Mouse (Mus musculus) hindbrain, embryonic 13.5 days (tissue): ENCODE data around the gene Dnmt3l. TPM values are rescaled to one million over a fixed set of nuclear protein-coding genes. Genes with fewer than 3 reads are reported as not detected.

Experiments
- ATAC-seq: fragments of 200-750 bp; cut with Nextera tagmentation; 2 replicates; pipeline ENCODE4 v1.8.0; 2017; ENCODE audit warnings: moderate TSS enrichment; ENCODE audit not compliant: low FRiP score
- H3K27ac ChIP-seq: fragments of 300-500 bp; sonication (generic); 2 replicates; pipeline ENCODE4 v1.5.1; 2015; ENCODE audit warnings: inconsistent platforms, mild to moderate bottlenecking, moderate library complexity
- H3K27me3 ChIP-seq: fragments of 300-500 bp; sonication (generic); 2 replicates; pipeline ENCODE4 v1.6.1; 2015; ENCODE audit warnings: mild to moderate bottlenecking, inconsistent platforms
- H3K36me3 ChIP-seq: fragments of 300-500 bp; sonication (generic); 2 replicates; pipeline ENCODE4 v1.6.1; 2015; ENCODE audit warnings: mild to moderate bottlenecking, inconsistent platforms
- H3K4me1 ChIP-seq: fragments of 300-500 bp; sonication (generic); replicated peaks from 2 replicates; pipeline ENCODE4 v1.6.1; 2015; ENCODE audit warnings: inconsistent platforms
- H3K4me2 ChIP-seq: fragments of 300-500 bp; sonication (generic); 2 replicates; pipeline ENCODE4 v1.6.1; 2015; ENCODE audit warnings: inconsistent platforms, mild to moderate bottlenecking, moderate library complexity
- H3K4me3 ChIP-seq: fragments of 300-500 bp; sonication (generic); 2 replicates; pipeline ENCODE4 v1.5.1; 2015; ENCODE audit warnings: mild to moderate bottlenecking, inconsistent platforms
- H3K9ac ChIP-seq: fragments of 300-500 bp; sonication (generic); 2 replicates; pipeline ENCODE4 v1.6.1; 2015; ENCODE audit warnings: mild to moderate bottlenecking, inconsistent platforms
- H3K9me3 ChIP-seq: fragments of 300-500 bp; sonication (generic); 2 replicates; pipeline ENCODE4 v1.6.1; 2016; ENCODE audit warnings: inconsistent platforms
- WGBS: fragments of 180-500 bp; shearing (Covaris S2); methylation state at CpG from one replicate; pipeline ENCODE4 v1.1.7; 2015; 5-methylcytosine and 5-hydroxymethylcytosine counted together
- polyA plus RNA-seq: library from polyadenylated mRNA; unstranded; fragments of >200 nt; fragmentation: Nextera tagmentation; extraction: Ambion mirVana; gene quantifications from 2 replicates; pipeline ENCODE4 v1.2.1, GENCODE M21; 2015

Dnmt3l gene
- polyA plus RNA-seq, 1 experiment from 2014 or later: not detected

DNA sequence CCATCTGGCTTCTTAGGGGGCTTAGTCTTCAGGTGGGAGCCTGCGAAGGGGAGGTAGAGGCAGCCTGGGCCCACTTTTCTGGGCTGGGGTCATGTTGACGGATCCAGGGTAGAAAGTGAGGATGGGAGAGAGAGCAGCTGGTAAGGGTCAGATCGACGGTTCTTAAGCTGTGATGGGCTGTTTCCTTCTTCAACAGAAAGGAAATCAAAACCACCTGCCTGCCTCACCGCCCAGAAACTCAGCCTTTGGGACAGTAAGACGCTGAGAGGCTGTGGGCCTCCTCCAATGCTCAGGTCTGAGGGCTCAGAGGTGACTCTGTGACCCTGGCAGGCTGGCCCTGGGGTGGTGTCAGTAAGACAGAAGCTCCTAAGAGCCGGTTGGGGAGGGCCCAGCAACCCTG lies 349 bp downstream of the Dnmt3l start:
- Histone ChIP-seq H3K9me3 (no peaks in the 10 kb centered on the region), H3K27me3 (peaks cover 15% of the 10 kb centered on the region), H3K4me1 (peaks cover 9% of the 10 kb centered on the region; the same call in 1 of the 2 replicates), H3K36me3 (no peaks in the 10 kb centered on the region), H3K4me2 (no peak overlapping the region), H3K9ac (no peak overlapping the region), H3K4me3 (no peak overlapping the region), H3K27ac (no peak overlapping the region)
- no peak for ATAC-seq
- WGBS: 79% methylated on average over 7 of the region's 7 CpGs

- peak; percentile 58; the same call in 1 of the 2 replicates for ATAC-seq
- Histone ChIP-seq H3K4me3 (peak overlapping the region; percentile 28), H3K9ac (0 out of 2 replicates have a peak overlapping the region, but pooled peaks have one; percentile 47), H3K27me3 (peaks cover 15% of the 10 kb centered on the region), H3K27ac (no peak overlapping the region), H3K36me3 (no peaks in the 10 kb centered on the region), H3K9me3 (no peaks in the 10 kb centered on the region), H3K4me1 (peaks cover 9% of the 10 kb centered on the region; the same call in 1 of the 2 replicates), H3K4me2 (peak overlapping the region; percentile 54)
- 60% methylated on average over 14 of the region's 14 CpGs for WGBS
These were observed 1.1 kb downstream of the Dnmt3l start for GRCm38 (mm10) chr10:78042697-78043405.

DNA sequence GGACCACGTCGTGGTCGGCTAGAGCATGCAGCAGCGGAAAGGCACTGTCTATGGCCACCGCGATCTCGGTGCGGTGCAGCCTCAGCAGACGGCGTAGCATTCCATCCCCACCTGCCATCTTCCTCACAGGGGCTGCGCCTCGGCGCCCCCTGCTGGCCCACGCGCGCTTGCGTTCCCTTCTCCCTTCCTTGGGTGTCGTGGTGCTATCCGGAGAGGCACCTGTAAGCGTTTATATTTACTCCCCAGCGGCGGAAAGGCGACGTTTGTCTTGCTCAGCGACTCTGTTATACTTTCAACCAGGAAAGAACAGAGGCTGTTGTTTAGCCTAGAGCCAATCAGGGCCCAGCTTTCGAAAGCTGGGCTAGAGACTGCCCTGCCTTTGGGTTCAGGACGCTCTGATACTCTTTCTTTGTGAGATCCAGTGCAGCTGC lies 1.7 kb downstream of the Dnmt3l start, which contains the start of gene Aire:
Aire (minus strand) TSS at position 205 of the 431 bp plus-strand sequence.
- H3K9me3 ChIP-seq: no peaks in the 10 kb centered on the region
- H3K27me3 ChIP-seq: peaks cover 15% of the 10 kb centered on the region
- H3K4me3 ChIP-seq: peak within 1 kb of the TSS; percentile 28
- WGBS: 2% methylated on average over 27 of the region's 27 CpGs
- peak within 1 kb of the TSS; percentile 47; the same call in 1 of the 2 replicates for H3K9ac ChIP-seq
- H3K4me1 ChIP-seq: peaks cover 9% of the 10 kb centered on the region; the same call in 1 of the 2 replicates
- no peaks in the 10 kb centered on the region for H3K36me3 ChIP-seq
- H3K27ac ChIP-seq: no peak within 1 kb of the TSS
- H3K4me2 ChIP-seq: peak within 1 kb of the TSS; percentile 54
- peak; percentile 73 for ATAC-seq

- Histone ChIP-seq H3K4me3 (no peak overlapping the region), H3K4me2 (no peak overlapping the region), H3K4me1 (peaks cover 9% of the 10 kb centered on the region; the same call in 1 of the 2 replicates), H3K27ac (no peak overlapping the region), H3K9ac (no peak overlapping the region), H3K9me3 (no peaks in the 10 kb centered on the region), H3K27me3 (peaks cover 15% of the 10 kb centered on the region), H3K36me3 (no peaks in the 10 kb centered on the region)
- 89% methylated on average over 1 of the region's 1 CpGs for WGBS
- ATAC-seq: no peak
These were observed 2.8 kb downstream of the Dnmt3l start for GRCm38 (mm10) chr10:78044531-78044930.

- ATAC-seq: no peak
- no peak overlapping the region for H3K4me3 ChIP-seq
- peaks cover 15% of the 10 kb centered on the region for H3K27me3 ChIP-seq
- H3K36me3 ChIP-seq: no peaks in the 10 kb centered on the region
- H3K27ac ChIP-seq: no peak overlapping the region
- no peak overlapping the region for H3K4me2 ChIP-seq
- H3K9me3 ChIP-seq: no peaks in the 10 kb centered on the region
- peaks cover 9% of the 10 kb centered on the region; the same call in 1 of the 2 replicates for H3K4me1 ChIP-seq
- WGBS: 81% methylated on average over 4 of the region's 4 CpGs
- no peak overlapping the region for H3K9ac ChIP-seq
These were observed 4.6 kb downstream of the Dnmt3l start for GRCm38 (mm10) chr10:78046388-78046787.

- Histone ChIP-seq H3K36me3 (no peaks in the 10 kb centered on the region), H3K9me3 (no peaks in the 10 kb centered on the region), H3K27ac (no peak overlapping the region), H3K27me3 (0 out of 2 replicates have a peak, but pooled peaks cover 2% of the 10 kb centered on the region), H3K4me1 (peaks cover 7% of the 10 kb centered on the region; the same call in 1 of the 2 replicates), H3K4me3 (no peak overlapping the region), H3K4me2 (no peak overlapping the region), H3K9ac (no peak overlapping the region)
- no peak for ATAC-seq
- WGBS: 86% methylated on average over 10 of the region's 10 CpGs
These were observed 6.4 kb downstream of the Dnmt3l start for GRCm38 (mm10) chr10:78048061-78048730.

DNA sequence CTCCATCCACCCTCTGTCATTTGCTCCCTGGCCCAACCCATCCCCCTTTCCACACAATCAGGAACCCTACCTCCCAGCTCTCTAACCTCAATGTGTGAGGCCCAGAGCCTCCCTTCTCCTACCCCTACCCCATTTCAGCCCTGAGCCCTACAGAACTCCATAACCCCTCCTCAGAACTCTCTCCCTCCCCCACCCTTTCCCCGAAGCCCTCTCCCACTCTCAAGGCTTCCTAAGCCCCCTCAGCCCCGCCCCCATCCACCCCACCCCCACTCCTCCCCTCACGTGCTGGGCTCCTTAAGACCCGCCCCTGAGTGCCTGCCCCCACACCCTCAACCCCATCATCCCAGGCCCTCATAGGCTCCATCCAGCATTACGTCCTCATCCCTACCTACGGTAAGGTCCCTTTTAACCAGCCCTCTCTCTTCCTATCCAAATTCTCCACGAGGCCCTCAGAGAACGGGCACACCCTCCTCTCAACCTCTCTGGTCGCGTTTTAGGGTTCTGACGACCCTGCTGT lies 7.8 kb downstream of the Dnmt3l start:
- Histone ChIP-seq H3K4me3 (no peak overlapping the region), H3K9me3 (no peaks in the 10 kb centered on the region), H3K27ac (no peak overlapping the region), H3K4me2 (no peak overlapping the region), H3K4me1 (no peaks in the 10 kb centered on the region), H3K36me3 (no peaks in the 10 kb centered on the region), H3K27me3 (0 out of 2 replicates have a peak, but pooled peaks cover 2% of the 10 kb centered on the region), H3K9ac (no peak overlapping the region)
- no peak for ATAC-seq
- 64% methylated on average over 11 of the region's 11 CpGs for WGBS

DNA sequence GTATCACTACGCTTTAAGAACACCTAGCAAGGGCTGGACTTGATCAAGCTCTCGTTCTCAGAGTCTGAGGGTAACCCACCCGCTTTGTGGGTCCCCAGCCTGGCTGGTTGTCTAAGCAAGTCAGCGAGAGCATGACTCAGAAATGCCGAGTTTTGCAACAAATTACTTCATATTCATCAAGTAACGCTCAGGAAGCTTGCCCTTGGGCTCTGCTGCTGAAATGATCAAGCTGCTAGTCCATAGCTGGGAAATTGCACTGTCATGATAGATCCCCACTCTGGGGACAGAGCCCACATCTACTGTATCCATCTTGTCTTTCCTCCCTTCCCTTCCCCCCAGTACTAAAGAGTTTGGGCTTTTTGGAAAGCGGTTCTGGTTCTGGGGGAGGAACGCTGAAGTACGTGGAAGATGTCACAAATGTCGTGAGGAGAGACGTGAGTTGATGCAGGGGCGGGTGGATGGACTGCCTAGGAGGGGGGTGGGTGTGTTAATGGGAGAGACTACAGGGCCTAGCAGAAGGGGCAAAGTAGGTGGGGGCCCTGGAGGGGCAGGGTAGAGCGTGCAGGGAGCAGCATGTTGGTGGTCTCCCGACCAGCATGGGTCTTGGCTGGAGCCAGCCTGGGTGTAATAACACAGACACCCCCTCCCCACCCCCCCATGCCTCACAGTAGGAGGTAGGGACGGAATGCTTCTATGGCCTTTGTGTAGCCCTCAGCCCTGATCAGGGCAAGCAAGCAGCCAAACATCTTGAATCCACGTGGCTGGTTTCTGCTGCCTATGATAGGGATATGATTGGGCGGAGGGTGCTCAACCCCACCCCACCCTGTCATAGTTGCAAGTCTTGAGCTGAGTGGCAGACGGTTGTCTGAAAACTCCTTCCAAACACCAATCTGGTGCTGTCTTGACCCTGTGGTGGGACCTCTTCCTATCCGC lies 13.2 kb downstream of the Dnmt3l start:
- no peak for ATAC-seq
- WGBS: 73% methylated on average over 19 of the region's 19 CpGs
- Histone ChIP-seq H3K9me3 (no peaks in the 10 kb centered on the region), H3K36me3 (no peaks in the 10 kb centered on the region), H3K4me3 (no peak overlapping the region), H3K4me2 (no peak overlapping the region), H3K27ac (no peak overlapping the region), H3K27me3 (no peaks in the 10 kb centered on the region), H3K4me1 (no peaks in the 10 kb centered on the region), H3K9ac (no peak overlapping the region)

GRCm38 (mm10) chr10:78057056-78057455 lies 15.3 kb downstream of the Dnmt3l start:
- H3K9me3 ChIP-seq: no peaks in the 10 kb centered on the region
- no peaks in the 10 kb centered on the region for H3K4me1 ChIP-seq
- no peak overlapping the region for H3K9ac ChIP-seq
- no peak for ATAC-seq
- H3K4me2 ChIP-seq: no peak overlapping the region
- no peaks in the 10 kb centered on the region for H3K36me3 ChIP-seq
- H3K4me3 ChIP-seq: no peak overlapping the region
- H3K27me3 ChIP-seq: no peaks in the 10 kb centered on the region
- WGBS: 85% methylated on average over 8 of the region's 8 CpGs
- H3K27ac ChIP-seq: no peak overlapping the region

DNA sequence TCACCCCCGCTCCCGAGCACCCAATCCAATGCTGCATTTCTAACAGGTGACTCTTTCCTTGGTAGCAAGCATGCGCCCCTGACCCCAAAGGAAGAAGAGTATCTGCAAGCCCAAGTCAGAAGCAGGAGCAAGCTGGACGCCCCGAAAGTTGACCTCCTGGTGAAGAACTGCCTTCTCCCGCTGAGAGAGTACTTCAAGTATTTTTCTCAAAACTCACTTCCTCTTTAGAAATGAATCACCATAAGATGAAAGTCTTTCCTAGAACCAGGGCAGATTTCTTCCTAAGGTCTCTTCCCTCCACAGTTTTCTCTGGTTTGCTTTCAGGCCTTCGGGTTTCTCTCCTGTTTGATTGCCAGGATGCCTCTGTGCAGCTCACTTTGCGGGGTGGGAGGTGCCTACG lies 21.4 kb downstream of the Dnmt3l start:
- H3K36me3 ChIP-seq: no peaks in the 10 kb centered on the region
- WGBS: 92% methylated on average over 9 of the region's 9 CpGs

GRCm38 (mm10) chr10:78067226-78067625 lies 25.5 kb downstream of the Dnmt3l start:
- H3K36me3 ChIP-seq: no peaks in the 10 kb centered on the region
- H3K9me3 ChIP-seq: no peaks in the 10 kb centered on the region
- H3K27me3 ChIP-seq: peaks cover 36% of the 10 kb centered on the region
- no peak for ATAC-seq
- peaks cover 15% of the 10 kb centered on the region for H3K4me1 ChIP-seq
- H3K27ac ChIP-seq: no peak overlapping the region
- H3K4me3 ChIP-seq: no peak overlapping the region
- H3K9ac ChIP-seq: no peak overlapping the region
- H3K4me2 ChIP-seq: no peak overlapping the region
- WGBS: 44% methylated on average over 4 of the region's 4 CpGs

More for the DNA sequence above, 21.4 kb downstream of the Dnmt3l start:
- Histone ChIP-seq H3K4me2 (no peak overlapping the region), H3K9me3 (no peaks in the 10 kb centered on the region), H3K4me3 (no peak overlapping the region), H3K4me1 (no peaks in the 10 kb centered on the region), H3K27ac (no peak overlapping the region), H3K27me3 (peaks cover 9% of the 10 kb centered on the region), H3K9ac (no peak overlapping the region)
- ATAC-seq: no peak
